Mouse (Mus musculus) neural tube, embryonic 13.5 days (tissue): ENCODE measurements around the gene Gm49342. TPM values are rescaled to one million over a fixed set of nuclear protein-coding genes. Genes with fewer than 3 reads are reported as not detected.
"Not testable (repeated sequence)": the region's sequence is repeated elsewhere in the genome, so short reads cannot be mapped to it uniquely, and the experiment has no call there.

Experiments used
- ATAC-seq: fragments of 200-750 bp; cut with Nextera tagmentation; 2 replicates; pipeline ENCODE4 v1.8.0; 2017; ENCODE audit warnings: low read depth, mild to moderate bottlenecking, moderate TSS enrichment, moderate library complexity
- H3K27ac ChIP-seq: fragments of 300-500 bp; sonication (generic); replicated peaks from 2 replicates; pipeline ENCODE4 v1.5.1; 2015; ENCODE audit warnings: moderate library complexity, mild to moderate bottlenecking, inconsistent platforms
- H3K27me3 ChIP-seq: fragments of 300-500 bp; sonication (generic); 2 replicates; pipeline ENCODE4 v1.6.1; 2015; ENCODE audit warnings: mild to moderate bottlenecking, inconsistent platforms
- H3K36me3 ChIP-seq: fragments of 300-500 bp; sonication (generic); 2 replicates; pipeline ENCODE4 v1.6.1; 2015; ENCODE audit warnings: mild to moderate bottlenecking, inconsistent platforms
- H3K4me1 ChIP-seq: fragments of 300-500 bp; sonication (generic); replicated peaks from 2 replicates; pipeline ENCODE4 v1.6.1; 2015; ENCODE audit warnings: inconsistent platforms
- H3K4me2 ChIP-seq: fragments of 300-500 bp; sonication (generic); 2 replicates; pipeline ENCODE4 v1.6.1; 2015; ENCODE audit warnings: inconsistent platforms, mild to moderate bottlenecking, moderate library complexity
- H3K4me3 ChIP-seq: fragments of 300-500 bp; sonication (generic); 2 replicates; pipeline ENCODE4 v1.5.1; 2015; ENCODE audit warnings: mild to moderate bottlenecking, inconsistent platforms
- H3K9ac ChIP-seq: fragments of 300-500 bp; sonication (generic); 2 replicates; pipeline ENCODE4 v1.6.1; 2015; ENCODE audit warnings: moderate library complexity, mild to moderate bottlenecking, inconsistent platforms
- H3K9me3 ChIP-seq: fragments of 300-500 bp; sonication (generic); 2 replicates; pipeline ENCODE4 v1.6.1; 2016; ENCODE audit warnings: inconsistent platforms
- WGBS: fragments of 180-500 bp; shearing (Covaris S2); methylation state at CpG from one replicate; pipeline ENCODE4 v1.1.7; 2015; 5-methylcytosine and 5-hydroxymethylcytosine counted together
- polyA plus RNA-seq: library from polyadenylated mRNA; unstranded; fragments of >200 nt; fragmentation: Nextera tagmentation; extraction: Ambion mirVana; gene quantifications from 2 replicates; pipeline ENCODE4 v1.2.1, GENCODE M21; 2015

Gene Gm49342
- polyA plus RNA-seq, 1 experiment from 2014 or later, result not detected

DNA sequence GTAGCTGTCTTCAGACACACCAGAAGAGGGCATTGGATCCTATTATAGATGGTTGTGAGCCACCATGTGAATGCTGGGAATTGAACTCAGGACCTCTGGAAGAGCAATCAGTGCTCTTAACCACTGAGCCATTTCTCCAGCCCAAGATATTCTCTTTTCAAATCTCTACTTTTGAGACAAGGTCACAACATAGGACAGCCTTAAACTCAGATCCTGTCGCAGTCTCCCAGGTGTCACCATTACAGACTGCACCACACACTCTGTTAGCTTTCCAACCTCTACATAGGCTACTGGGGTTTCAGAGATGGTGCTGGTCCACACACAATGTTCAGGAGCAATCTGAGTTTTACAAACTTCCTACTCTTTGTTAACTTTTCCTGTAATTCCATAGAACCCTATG, 20.9 kb upstream of the Gm49342 start:
- not testable (repeated sequence) for H3K9ac ChIP-seq, H3K27me3 ChIP-seq, H3K9me3 ChIP-seq, H3K27ac ChIP-seq, ATAC-seq
- Histone ChIP-seq H3K36me3 (peaks cover 31% of the 10 kb centered on the region), H3K4me2 (peak overlapping the region; percentile 87), H3K4me1 (peaks cover 36% of the 10 kb centered on the region), H3K4me3 (peak overlapping the region; percentile 78)
- WGBS, result 85% methylated on average over 1 of the region's 1 CpGs

DNA sequence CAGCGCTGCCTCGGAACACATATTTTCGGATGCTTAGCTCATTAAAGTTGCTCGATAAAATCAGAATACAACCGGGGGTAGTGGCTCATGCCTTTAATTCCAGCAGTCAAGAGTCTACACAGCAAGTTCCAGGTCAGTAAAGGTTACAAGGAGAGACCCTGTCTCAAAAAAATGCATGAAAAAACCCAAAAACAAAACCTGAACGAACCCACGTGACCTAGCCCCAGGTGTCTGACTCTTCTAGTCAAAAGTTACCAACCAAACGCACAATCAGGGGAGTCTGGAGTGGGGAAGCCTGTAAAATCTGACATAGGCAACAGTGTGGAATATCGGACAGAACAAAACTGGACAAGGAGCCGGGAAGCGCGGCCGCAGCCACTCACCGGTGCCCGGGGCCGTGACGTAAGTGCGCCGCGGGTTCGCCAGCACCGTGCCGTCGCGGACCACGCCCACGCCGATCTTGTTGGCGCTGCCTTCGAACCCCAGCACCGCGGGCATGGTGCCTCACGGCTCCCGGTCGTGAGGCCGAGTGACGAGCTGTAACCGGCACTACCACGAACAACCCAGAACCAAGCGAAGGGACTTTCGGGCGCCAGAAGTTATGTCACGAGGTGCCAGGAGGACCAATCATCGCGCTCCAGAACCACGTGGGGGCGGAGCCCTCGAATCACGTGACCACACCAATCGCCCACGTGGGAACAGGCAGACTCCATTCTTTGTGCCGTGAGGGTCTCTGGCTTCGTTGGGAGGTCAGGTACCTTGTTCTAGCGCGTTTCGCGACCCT, 19.8 kb upstream of the Gm49342 start, which contains the start of the genes Osgep and Apex1:
TSS of gene Osgep (minus strand) at position 613 of the 784 bp plus-strand sequence.
TSS of gene Apex1 (plus strand) at position 688 of the 784 bp plus-strand sequence.
- Histone ChIP-seq H3K36me3 (peaks cover 41% of the 10 kb centered on the region), H3K27me3 (no peaks in the 10 kb centered on the region), H3K9ac (peak within 1 kb of the TSS; percentile 84), H3K9me3 (no peaks in the 10 kb centered on the region), H3K4me2 (peak within 1 kb of the TSS; percentile 87), H3K4me1 (peaks cover 46% of the 10 kb centered on the region), H3K4me3 (peak within 1 kb of the TSS; percentile 78), H3K27ac (peak within 1 kb of the TSS; percentile 93)
- under 1% methylated on average over 57 of the region's 57 CpGs for WGBS
- ATAC-seq, result peak; percentile 96

DNA sequence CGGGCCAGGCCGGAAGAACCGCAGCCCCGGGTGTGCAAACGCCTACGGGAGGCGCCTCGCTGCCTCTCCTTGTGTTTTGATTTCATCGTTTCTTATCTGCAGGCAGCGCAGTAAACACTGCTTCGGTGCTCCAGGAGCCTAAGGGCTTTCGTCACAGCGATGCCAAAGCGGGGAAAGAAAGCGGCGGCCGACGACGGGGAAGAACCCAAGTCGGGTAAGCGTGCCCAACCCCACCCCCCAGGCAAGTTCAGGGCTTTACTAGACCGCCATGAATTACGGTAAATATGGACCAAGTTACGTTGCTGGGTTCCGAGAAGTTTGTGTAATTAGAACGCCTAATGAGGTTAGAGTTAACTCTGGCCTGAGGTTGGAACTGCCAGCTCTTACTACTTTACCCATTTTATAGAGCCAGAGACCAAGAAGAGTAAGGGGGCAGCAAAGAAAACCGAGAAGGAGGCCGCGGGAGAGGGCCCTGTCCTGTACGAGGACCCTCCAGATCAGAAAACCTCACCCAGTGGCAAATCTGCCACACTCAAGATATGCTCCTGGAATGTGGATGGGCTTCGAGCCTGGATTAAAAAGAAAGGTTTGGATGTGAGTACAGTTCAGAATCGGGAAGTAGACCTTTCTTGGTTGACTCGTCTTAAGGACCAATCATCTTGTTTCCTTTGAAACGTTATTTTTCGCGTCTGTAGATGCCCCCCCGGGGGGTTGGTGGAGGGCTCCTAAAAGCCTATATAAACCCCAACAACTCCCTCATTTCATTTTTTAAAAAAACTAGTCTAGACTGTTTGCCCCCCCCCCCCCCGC, 19.0 kb upstream of the Gm49342 start:
- WGBS, result under 1% methylated on average over 38 of the region's 38 CpGs

DNA sequence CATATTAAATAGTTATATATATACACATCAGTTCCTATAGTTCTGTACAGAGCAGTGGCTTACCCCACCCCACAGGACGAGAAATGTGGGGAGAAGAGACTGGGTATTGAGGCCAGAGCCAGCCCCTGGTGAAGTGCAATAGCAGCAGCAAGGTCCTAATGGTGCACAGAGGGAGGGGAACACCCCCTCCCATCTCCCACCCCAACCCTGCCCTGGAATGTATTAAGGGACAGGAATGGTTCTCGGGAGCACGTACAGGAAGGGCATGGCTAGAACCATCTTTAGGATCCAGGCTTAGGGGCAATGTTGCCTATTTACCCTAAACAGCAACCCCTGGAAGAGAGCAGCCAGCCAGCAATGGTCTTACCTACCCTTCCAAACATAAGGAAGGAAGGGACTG, 17.0 kb upstream of the Gm49342 start:
- WGBS, result 64% methylated on average over 3 of the region's 3 CpGs
- no peak overlapping the region for H3K9ac ChIP-seq

More for the DNA sequence above, 19.0 kb upstream of the Gm49342 start:
- Histone ChIP-seq H3K9ac (peak overlapping the region; percentile 84), H3K9me3 (no peaks in the 10 kb centered on the region), H3K36me3 (peaks cover 38% of the 10 kb centered on the region), H3K27me3 (no peaks in the 10 kb centered on the region), H3K4me1 (peaks cover 55% of the 10 kb centered on the region), H3K4me3 (peak overlapping the region; percentile 78), H3K27ac (peak overlapping the region; percentile 93), H3K4me2 (peak overlapping the region; percentile 87)
- peak; percentile 48 for ATAC-seq

DNA sequence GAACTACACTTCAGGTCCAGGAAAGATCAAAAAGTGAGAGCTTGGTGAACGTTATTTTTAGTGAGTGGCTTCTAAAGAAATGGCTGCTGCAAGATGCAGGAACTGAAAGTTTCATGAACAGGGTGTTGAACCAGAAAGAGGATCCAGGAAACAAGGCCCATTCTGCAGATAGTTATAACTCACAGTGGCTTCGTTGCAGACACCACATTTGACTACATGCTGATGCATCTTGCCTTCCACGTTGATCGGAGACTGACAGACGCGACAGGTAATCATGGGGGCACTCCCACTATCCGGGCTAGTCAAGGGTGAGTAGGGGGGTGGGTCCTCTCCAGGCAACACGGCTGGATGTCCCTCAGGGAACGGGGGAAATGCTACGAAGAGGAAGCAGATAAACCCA, 14.4 kb upstream of the Gm49342 start:
- H3K9ac ChIP-seq, result peak overlapping the region; percentile 99
- peak overlapping the region; percentile 90 for H3K4me2 ChIP-seq
- H3K27ac ChIP-seq, result peak overlapping the region; percentile 86
- peaks cover 38% of the 10 kb centered on the region for H3K36me3 ChIP-seq
- no peaks in the 10 kb centered on the region for H3K27me3 ChIP-seq
- peak overlapping the region; percentile 99 for H3K4me3 ChIP-seq
- WGBS, result 18% methylated on average over 10 of the region's 10 CpGs
- no peaks in the 10 kb centered on the region for H3K9me3 ChIP-seq
- ATAC-seq, result no peak
- peaks cover 55% of the 10 kb centered on the region for H3K4me1 ChIP-seq

More for the DNA sequence above, 17.0 kb upstream of the Gm49342 start:
- no peak for ATAC-seq
- Histone ChIP-seq H3K4me3 (no peak overlapping the region), H3K9me3 (no peaks in the 10 kb centered on the region), H3K27ac (no peak overlapping the region), H3K4me2 (no peak overlapping the region), H3K27me3 (no peaks in the 10 kb centered on the region), H3K36me3 (peaks cover 38% of the 10 kb centered on the region), H3K4me1 (peaks cover 64% of the 10 kb centered on the region)

DNA sequence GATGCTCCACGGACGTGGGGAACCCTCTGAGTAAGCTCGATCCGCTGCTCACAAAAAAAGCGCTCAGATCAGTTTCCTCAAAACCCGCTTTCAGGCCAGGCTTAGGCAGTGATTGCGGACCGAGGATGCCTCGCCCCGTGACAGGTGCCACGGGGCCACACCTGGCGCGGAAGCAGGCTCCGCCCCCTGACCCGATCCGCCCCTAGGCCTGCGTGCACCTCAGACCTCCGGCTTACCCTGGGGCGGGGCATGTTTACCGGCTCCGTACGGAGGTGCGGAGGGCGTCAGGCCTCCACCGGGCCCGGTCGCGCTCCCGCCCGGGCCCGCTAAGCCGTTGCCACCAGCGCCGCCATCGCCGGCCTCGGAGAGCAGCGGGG, 14.0 kb upstream of the Gm49342 start:
- Histone ChIP-seq H3K27me3 (no peaks in the 10 kb centered on the region), H3K9me3 (no peaks in the 10 kb centered on the region), H3K27ac (peak overlapping the region; percentile 86), H3K36me3 (peaks cover 38% of the 10 kb centered on the region), H3K4me1 (peaks cover 55% of the 10 kb centered on the region), H3K9ac (peak overlapping the region; percentile 99), H3K4me2 (peak overlapping the region; percentile 90), H3K4me3 (peak overlapping the region; percentile 99)
- peak; percentile 54 for ATAC-seq
- 0% methylated on average over 38 of the region's 38 CpGs for WGBS

DNA sequence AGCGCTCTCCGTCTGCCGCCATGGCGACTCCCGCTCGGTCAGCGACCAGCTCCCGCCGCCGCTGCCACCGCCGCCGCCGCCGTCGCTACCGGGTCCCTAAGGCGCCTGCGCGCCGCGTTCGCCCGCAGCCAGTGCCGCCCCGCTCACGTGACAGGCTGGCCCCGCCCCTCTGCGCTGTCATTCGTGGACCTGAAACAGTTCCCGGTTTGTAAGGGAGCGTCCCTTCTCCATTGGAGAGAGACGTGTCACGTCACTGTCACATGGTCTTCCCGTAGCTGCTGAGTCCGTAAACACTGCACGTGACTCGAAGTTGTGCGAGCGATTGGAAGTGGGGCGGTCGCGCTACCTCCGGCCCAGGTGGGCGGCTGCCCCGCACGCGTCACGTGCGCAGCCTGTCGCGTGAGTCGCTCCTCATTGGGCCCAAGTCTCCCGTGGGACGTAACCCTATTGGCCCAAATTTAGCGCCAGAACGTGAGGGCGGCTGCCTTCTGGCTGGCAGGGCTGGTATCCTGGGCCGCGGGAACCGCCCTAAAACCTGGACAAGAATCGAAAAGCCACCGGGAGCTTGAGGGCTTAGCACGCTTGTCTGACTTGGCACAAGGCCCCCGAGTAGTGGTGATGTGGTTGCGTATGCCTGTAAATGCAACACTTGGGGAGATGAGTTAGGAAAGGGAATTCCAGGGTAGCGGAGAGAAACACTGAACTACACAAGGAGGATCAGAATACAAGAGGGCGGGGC, 13.4 kb upstream of the Gm49342 start, which contains the start of the genes Pip4p1 and Pnp:
TSS of gene Pip4p1 (minus strand) at position 103 of the 739 bp plus-strand sequence.
TSS of gene Pnp (plus strand) at position 329 of the 739 bp plus-strand sequence.
- Histone ChIP-seq H3K4me3 (peak within 1 kb of the TSS; percentile 99), H3K9me3 (no peaks in the 10 kb centered on the region), H3K36me3 (peaks cover 36% of the 10 kb centered on the region), H3K27ac (peak within 1 kb of the TSS; percentile 89), H3K4me2 (peak within 1 kb of the TSS; percentile 90), H3K9ac (peak within 1 kb of the TSS; percentile 99), H3K4me1 (peaks cover 50% of the 10 kb centered on the region), H3K27me3 (no peaks in the 10 kb centered on the region)
- WGBS, result under 1% methylated on average over 66 of the region's 68 CpGs
- ATAC-seq, result peak; percentile 99

DNA sequence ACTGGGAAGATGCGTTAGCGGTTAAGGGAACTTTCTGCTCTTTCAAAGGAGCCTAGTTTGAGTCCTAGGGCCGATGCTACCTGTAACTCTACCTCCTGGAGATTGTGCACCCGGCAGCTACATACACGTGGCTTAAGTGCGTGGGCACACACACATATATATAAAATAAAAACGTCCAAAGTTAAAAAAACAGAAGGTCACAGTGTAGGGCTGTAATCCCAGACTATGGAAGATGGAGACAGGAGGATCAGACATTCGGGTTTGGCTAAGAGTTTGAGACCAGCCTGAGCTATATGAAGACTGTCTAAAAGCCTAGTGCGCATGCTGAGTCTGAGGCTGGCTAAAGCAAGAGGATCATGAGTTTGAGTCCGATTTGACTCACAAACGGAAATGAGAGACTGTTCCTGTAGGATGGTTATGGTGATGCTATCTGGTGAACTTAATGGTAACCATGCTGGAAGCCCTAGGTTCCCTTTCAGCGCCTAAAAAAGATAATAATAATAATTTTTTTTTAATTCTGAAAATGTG, 12.8 kb upstream of the Gm49342 start:
- H3K9ac ChIP-seq, result peak overlapping the region; percentile 73
- 11% methylated on average over 12 of the region's 12 CpGs for WGBS
- H3K9me3 ChIP-seq, result no peaks in the 10 kb centered on the region
- H3K4me1 ChIP-seq, result peaks cover 44% of the 10 kb centered on the region
- peaks cover 30% of the 10 kb centered on the region for H3K36me3 ChIP-seq
- no peaks in the 10 kb centered on the region for H3K27me3 ChIP-seq
- H3K27ac ChIP-seq, result peak overlapping the region; percentile 89
- H3K4me2 ChIP-seq, result peak overlapping the region; percentile 74
- ATAC-seq, result no peak
- peak overlapping the region; percentile 99 for H3K4me3 ChIP-seq

DNA sequence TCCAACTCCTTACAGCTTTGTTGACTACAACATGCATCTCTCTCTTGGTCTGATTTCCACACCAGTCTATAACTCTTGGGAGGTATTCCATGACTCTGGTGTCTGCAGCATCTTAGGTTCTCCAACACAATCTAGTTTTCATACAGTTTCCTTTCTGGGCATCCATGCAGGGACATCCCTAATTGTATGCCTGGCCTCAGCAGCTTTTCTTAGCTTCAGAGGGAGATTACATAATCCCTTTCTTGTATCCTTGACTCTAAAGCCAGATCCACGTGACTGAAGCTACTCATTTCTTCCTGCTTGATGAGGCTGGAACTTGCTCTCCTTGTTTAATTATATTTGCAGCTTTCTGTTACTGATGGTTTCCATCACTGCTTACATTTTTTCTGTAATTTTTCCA, 7.7 kb upstream of the Gm49342 start:
- ATAC-seq, result no peak
- WGBS, result 63% methylated on average over 1 of the region's 1 CpGs

DNA sequence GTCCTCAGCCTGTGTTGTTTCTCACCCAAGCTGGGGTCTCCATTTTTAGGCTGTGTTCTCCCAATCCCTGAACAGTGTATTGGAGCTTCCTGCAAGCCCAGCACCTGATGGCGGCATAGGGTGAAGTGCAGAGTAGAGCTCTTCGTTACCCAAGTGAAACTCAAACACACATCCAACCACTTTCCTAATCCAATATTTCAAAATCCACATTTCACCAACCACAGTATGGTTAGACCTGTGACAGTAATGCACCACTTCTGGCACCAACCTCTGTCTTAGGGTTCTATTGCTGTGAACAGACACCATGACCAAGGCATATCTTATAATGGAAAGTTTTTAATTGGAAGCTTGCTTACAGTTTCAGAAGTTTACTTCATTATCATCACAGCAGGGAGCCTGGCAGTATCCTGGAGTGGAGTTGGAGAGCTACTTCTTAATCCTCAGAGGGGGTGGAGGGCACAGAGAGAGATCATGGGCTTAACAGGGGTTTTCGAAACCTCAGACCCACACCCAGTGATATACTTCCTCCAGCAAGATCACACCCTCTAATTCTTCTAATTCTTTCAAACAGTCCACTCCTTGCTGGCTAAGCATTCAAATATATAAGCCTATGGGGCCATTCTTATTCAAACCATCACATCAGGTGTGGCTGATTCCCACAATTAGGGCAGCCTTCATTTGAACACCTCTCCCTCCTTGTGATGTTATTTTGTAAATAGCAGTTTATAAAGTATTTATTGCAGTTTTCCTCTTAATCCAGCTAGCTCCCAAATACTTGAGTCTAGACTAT, 6.0 kb upstream of the Gm49342 start:
- H3K9me3 ChIP-seq, result no peaks in the 10 kb centered on the region
- no peak for ATAC-seq
- H3K36me3 ChIP-seq, result no peaks in the 10 kb centered on the region
- H3K4me1 ChIP-seq, result no peaks in the 10 kb centered on the region
- no peak overlapping the region for H3K4me2 ChIP-seq
- no peak overlapping the region for H3K9ac ChIP-seq
- no peak overlapping the region for H3K27ac ChIP-seq
- H3K4me3 ChIP-seq, result no peak overlapping the region
- no peaks in the 10 kb centered on the region for H3K27me3 ChIP-seq
- 91% methylated on average over 3 of the region's 3 CpGs for whole genome bisulfite sequencing

More for the DNA sequence above, 7.7 kb upstream of the Gm49342 start:
- no peaks in the 10 kb centered on the region for H3K36me3 ChIP-seq
- no peak overlapping the region for H3K4me3 ChIP-seq
- H3K27me3 ChIP-seq, result no peaks in the 10 kb centered on the region
- H3K4me1 ChIP-seq, result peaks cover 5% of the 10 kb centered on the region
- H3K27ac ChIP-seq, result no peak overlapping the region
- H3K9me3 ChIP-seq, result no peaks in the 10 kb centered on the region
- no peak overlapping the region for H3K4me2 ChIP-seq
- H3K9ac ChIP-seq, result no peak overlapping the region

DNA sequence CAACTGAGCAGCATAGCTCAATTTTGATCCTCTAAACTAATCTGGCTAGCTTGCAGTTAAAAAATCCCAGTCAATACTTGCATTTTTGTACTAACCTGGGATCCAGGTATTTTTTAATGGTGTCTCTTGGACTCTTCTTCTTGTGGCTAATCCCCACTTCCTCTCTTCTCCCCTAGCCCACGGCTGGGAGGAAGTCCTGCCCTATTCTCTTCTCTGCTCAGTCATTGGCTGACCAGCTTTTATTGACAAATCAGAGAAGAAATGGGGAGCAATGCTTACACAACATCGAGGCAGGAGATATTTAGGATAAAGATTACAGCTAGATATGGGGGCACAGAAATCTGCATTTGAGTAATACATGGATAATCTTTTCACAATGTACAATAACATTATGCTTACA, 5.4 kb upstream of the Gm49342 start:
- H3K9me3 ChIP-seq, result no peaks in the 10 kb centered on the region
- H3K9ac ChIP-seq, result no peak overlapping the region
- peaks cover 2% of the 10 kb centered on the region for H3K4me1 ChIP-seq
- no peak for ATAC-seq
- H3K27me3 ChIP-seq, result no peaks in the 10 kb centered on the region
- H3K4me2 ChIP-seq, result no peak overlapping the region
- no peaks in the 10 kb centered on the region for H3K36me3 ChIP-seq
- no peak overlapping the region for H3K4me3 ChIP-seq
- WGBS, result 41% methylated on average over 2 of the region's 2 CpGs
- no peak overlapping the region for H3K27ac ChIP-seq
